ENCODE assay signal across 19 mouse cellular contexts in the genomic region with DNA sequence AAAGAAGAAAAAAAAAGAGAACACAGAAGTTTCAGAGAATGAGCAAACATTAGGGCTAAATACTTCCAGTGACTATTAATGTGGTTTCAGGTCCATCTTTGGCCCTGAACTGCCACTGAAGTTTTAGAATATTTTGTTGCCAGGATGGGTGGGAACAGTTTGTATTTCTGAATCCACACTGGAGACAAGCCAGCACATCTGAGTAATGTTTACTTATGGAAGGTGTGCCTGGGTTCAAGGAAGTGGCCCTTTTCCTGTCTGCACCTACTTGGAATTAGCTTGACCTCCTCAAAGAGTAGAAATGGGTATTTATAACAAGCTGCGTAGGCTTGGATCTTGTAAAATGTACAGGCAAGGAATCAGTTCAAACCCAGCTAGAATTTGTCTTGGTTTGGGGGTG. TPM values are rescaled to one million over a fixed set of nuclear protein-coding genes. Genes with fewer than 3 reads are reported as not detected.
A peak's percentile ranks its signal among the peaks of the same experiment; 100 is the strongest.
DNase-seq lines count a peak whose midpoint lies in the region; ATAC-seq and TF ChIP-seq lines count a peak whose summit lies in the region.
"Had no signal": no experiment of that assay in that cellular context is flagged by ENCODE, and none has a peak within 500 bp of the region (broad histone marks: within the 10 kb centered on the region; RNA-seq: fewer than 3 reads in every experiment).

No protein-coding gene starts in this region.

- peak overlapping the region; percentile 90 for H3K27ac ChIP-seq in heart, adult 2 months
- no peak overlapping the region for H3K27ac ChIP-seq in kidney, embryonic 16.5 days (ENCODE audit: low read length)
- no peak overlapping the region for H3K27ac ChIP-seq in hindbrain, embryonic 13.5 days
- H3K27ac ChIP-seq: embryonic facial prominence, embryonic 15.5 days; forebrain, embryonic 12.5 days; hindbrain, postnatal 0 days; kidney, postnatal 0 days; limb, embryonic 15.5 days; neural tube, embryonic 13.5 days had no signal

- intact Hi-C loops in heart, adult 2 months (cut with DNase I), result no loop called here
- intact Hi-C loops in heart, postnatal 14 days (cut with DNase I), result no loop called here

- no peaks in the 10 kb centered on the region; the same call in 1 of the 2 replicates for H3K79me2 ChIP-seq in heart, adult 2 months (replicated peaks; ENCODE audit: control insufficient read depth, insufficient read depth, low read length)

- no peaks in the 10 kb centered on the region for H3K9me3 ChIP-seq in kidney, embryonic 16.5 days (ENCODE audit: low read length)
- no peaks in the 10 kb centered on the region for H3K9me3 ChIP-seq in hindbrain, embryonic 13.5 days
- H3K9me3 ChIP-seq: embryonic facial prominence, embryonic 15.5 days; forebrain, embryonic 12.5 days; limb, embryonic 15.5 days; neural tube, embryonic 13.5 days had no signal

- 33% methylated on average over 1 of the region's 1 CpGs for WGBS in heart, adult 2 months
- 77% methylated on average over 1 of the region's 1 CpGs for WGBS in kidney, embryonic 16.5 days
- WGBS in hindbrain, embryonic 13.5 days, result 95% methylated on average over 1 of the region's 1 CpGs

- no peak for ATAC-seq in kidney, embryonic 16.5 days (ENCODE audit: low FRiP score, low TSS enrichment)
- ATAC-seq in hindbrain, embryonic 13.5 days (ENCODE audit: low FRiP score), result no peak
- ATAC-seq: hindbrain, postnatal 0 days; midbrain, embryonic 16.5 days had no signal

- no peak overlapping the region for H3K9ac ChIP-seq in heart, adult 2 months (ENCODE audit: low read depth, low read length)
- H3K9ac ChIP-seq in kidney, embryonic 16.5 days (replicated peaks; ENCODE audit: low read length), result no peak overlapping the region
- H3K9ac ChIP-seq in hindbrain, embryonic 13.5 days, result no peak overlapping the region
- H3K9ac ChIP-seq: embryonic facial prominence, embryonic 15.5 days; forebrain, embryonic 12.5 days; limb, embryonic 15.5 days; neural tube, embryonic 13.5 days had no signal

- TF ChIP-seq EP300 in heart, adult 2 months (IDR thresholded peaks at IDR 0.05; ENCODE audit: insufficient read depth, low read depth, low read length), result no peak

- no peak for TF ChIP-seq POLR2A in heart, adult 2 months (IDR thresholded peaks at IDR 0.05; ENCODE audit: insufficient read depth, low read depth, low read length)

- no peak overlapping the region for H3K4me2 ChIP-seq in kidney, embryonic 16.5 days (replicated peaks; ENCODE audit: low read depth, low read length)
- no peak overlapping the region for H3K4me2 ChIP-seq in hindbrain, embryonic 13.5 days
- H3K4me2 ChIP-seq: embryonic facial prominence, embryonic 15.5 days; forebrain, embryonic 12.5 days; limb, embryonic 15.5 days; neural tube, embryonic 13.5 days had no signal

- peak in 1 of 2 experiments; percentile 44 for DNase-seq in heart, adult 2 months
- no peak for DNase-seq in heart, postnatal 14 days
- DNase-seq in kidney, postnatal 10 days, result peak; percentile 28
- peak; percentile 47 to 85 for DNase-seq in lung, adult 18-20 months
- DNase-seq in lung, postnatal 36 days, result peak; percentile 90
- no peak for DNase-seq in layer of hippocampus, adult 9-11 months
- DNase-seq: cerebellum, adult 9-10 months; gastrocnemius, postnatal 36 days; right cerebral cortex, postnatal 25 days; thymus, postnatal 14 days had no signal

- H3K4me1 ChIP-seq in heart, adult 2 months (ENCODE audit: control insufficient read depth, insufficient read depth, low read length), result peaks cover 11% of the 10 kb centered on the region
- H3K4me1 ChIP-seq in kidney, embryonic 16.5 days (ENCODE audit: insufficient read depth, low read length), result peaks cover 33% of the 10 kb centered on the region
- peaks cover 9% of the 10 kb centered on the region for H3K4me1 ChIP-seq in hindbrain, embryonic 13.5 days (replicated peaks)

- no peak for TF ChIP-seq CTCF in heart, adult 2 months (IDR thresholded peaks at IDR 0.05)

- H3K4me3 ChIP-seq in heart, adult 2 months, result no peak overlapping the region
- no peak overlapping the region for H3K4me3 ChIP-seq in kidney, embryonic 16.5 days (ENCODE audit: low read length)
- no peak overlapping the region for H3K4me3 ChIP-seq in hindbrain, embryonic 13.5 days
- H3K4me3 ChIP-seq: embryonic facial prominence, embryonic 15.5 days; forebrain, embryonic 12.5 days; limb, embryonic 15.5 days; neural tube, embryonic 13.5 days had no signal

- peaks cover 22% of the 10 kb centered on the region for H3K36me3 ChIP-seq in heart, adult 2 months (ENCODE audit: control insufficient read depth, insufficient read depth, low read length)
- no peaks in the 10 kb centered on the region for H3K36me3 ChIP-seq in kidney, embryonic 16.5 days (ENCODE audit: insufficient read depth, low read length)
- H3K36me3 ChIP-seq in hindbrain, embryonic 13.5 days, result no peaks in the 10 kb centered on the region
- H3K36me3 ChIP-seq: embryonic facial prominence, embryonic 15.5 days; forebrain, embryonic 12.5 days; limb, embryonic 15.5 days; neural tube, embryonic 13.5 days had no signal

- no peaks in the 10 kb centered on the region for H3K27me3 ChIP-seq in heart, adult 2 months (ENCODE audit: control insufficient read depth, insufficient read depth, low read length)
- H3K27me3 ChIP-seq in kidney, embryonic 16.5 days (ENCODE audit: insufficient read depth, low read length), result no peaks in the 10 kb centered on the region
- peaks cover 13% of the 10 kb centered on the region; the same call in 1 of the 2 replicates for H3K27me3 ChIP-seq in hindbrain, embryonic 13.5 days
- H3K27me3 ChIP-seq: embryonic facial prominence, embryonic 15.5 days; limb, embryonic 15.5 days had no signal

RNA-seq across cellular contexts. Expression of a gene that starts 2.6 kb away (rescaled TPM):
- 10 to 100 TPM; 24.5 to 27.4 TPM for total RNA-seq in heart, adult 2 months (2021)
- polyA plus RNA-seq in heart, adult 2 months (2012; rRNA removed), result 18.5 and 26.6 TPM in 2 replicates
- total RNA-seq in heart, postnatal 14 days (2021), result 10 to 100 TPM; 35.9 to 36.9 TPM
- 88.4 and 89.2 TPM in 2 replicates for polyA plus RNA-seq in kidney, embryonic 16.5 days (2015; fragmentation: Nextera tagmentation; extraction: Ambion mirVana)
- 27.0 and 27.9 TPM in 2 replicates for polyA plus RNA-seq in hindbrain, embryonic 13.5 days (2015; fragmentation: Nextera tagmentation; extraction: Ambion mirVana)

Comparison
In these comparisons a context has a peak if more than half of its experiments do, and no peak if none do; other contexts are left out.
1. DNase-seq: peak in kidney, postnatal 10 days (single experiment), lung, adult 18-20 months (2 of 2) and lung, postnatal 36 days (single experiment); none in heart, postnatal 14 days (0 of 2) and layer of hippocampus, adult 9-11 months (single experiment).